Mouse (Mus musculus): Measurements from ENCODE around the gene Sorcs1. TPM values are rescaled to one million over a fixed set of nuclear protein-coding genes. Genes with fewer than 3 reads are reported as not detected.

Sorcs1 gene
- total and polyA plus RNA-seq, 2 experiments from 2014 or later: 15.7 to 26.7 TPM

- no peak overlapping the region for H3K9ac ChIP-seq (replicated peaks; ENCODE audit: low read length)
- no peaks in the 10 kb centered on the region for H3K9me3 ChIP-seq (ENCODE audit: low read length)
- no peaks in the 10 kb centered on the region for H3K27me3 ChIP-seq (ENCODE audit: insufficient read depth, low read length)
- no peak overlapping the region for H3K27ac ChIP-seq
- whole genome bisulfite sequencing: 47% methylated on average over 4 of the region's 4 CpGs
- TF ChIP-seq CTCF (IDR thresholded peaks at IDR 0.05; ENCODE audit: low read depth): no peak
- ATAC-seq: no peak
- no peaks in the 10 kb centered on the region for H3K4me1 ChIP-seq (ENCODE audit: insufficient read depth, low read length)
- DNase-seq (ENCODE audit: low spot score): no peak
- no peaks in the 10 kb centered on the region for H3K36me3 ChIP-seq (ENCODE audit: insufficient read depth, low read length)
- H3K4me3 ChIP-seq (ENCODE audit: low read length): no peak overlapping the region
- no peak overlapping the region for H3K4me2 ChIP-seq (ENCODE audit: low read depth, low read length)
Measured at GRCm38 (mm10) chr19:50105842-50106585, 572.4 kb downstream of the Sorcs1 start.

Small RNAs within 50 kb of the gene (microRNA-seq; reads per million reads assigned to microRNA genes)
- gene Gm27749: 0 reads per million in 2 experiments
